Mouse (Mus musculus): ENCODE data around the gene Rasal2.

Gene Rasal2

DNA sequence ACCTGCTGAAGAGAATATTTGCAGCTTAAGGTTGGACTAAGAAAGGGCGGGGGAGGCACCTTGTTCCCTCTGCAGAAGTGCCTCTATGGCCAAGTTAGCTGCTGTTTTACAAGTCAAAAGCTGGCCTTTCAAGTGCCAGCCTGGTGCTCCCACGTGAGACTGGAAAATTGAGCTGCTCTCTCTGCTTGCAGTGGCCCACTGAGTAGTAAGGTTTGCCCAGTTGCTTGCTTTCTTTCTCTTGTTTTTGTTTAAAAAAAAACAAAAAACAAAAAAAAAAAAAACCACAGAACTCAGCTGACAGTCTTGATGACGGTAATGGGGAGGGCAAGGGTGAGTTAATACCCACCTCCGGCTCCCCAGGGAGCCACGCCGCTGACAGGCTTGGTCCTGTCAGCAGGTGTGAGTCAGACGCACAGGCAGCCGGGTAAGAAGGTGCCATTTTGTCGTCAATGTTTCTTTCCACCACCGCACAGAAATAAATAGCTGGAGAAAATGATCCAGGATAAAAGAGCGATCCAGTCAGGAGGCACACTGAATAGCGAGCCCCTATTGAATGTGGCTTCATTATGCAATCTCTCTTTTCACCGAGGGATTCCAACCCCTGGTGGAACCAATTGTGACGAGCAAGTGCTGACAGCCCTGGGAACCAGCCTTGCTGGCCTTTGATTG lies 27.7 kb upstream of the Rasal2 start:
- DNase-seq (ENCODE audit: low spot score): no peak

DNA sequence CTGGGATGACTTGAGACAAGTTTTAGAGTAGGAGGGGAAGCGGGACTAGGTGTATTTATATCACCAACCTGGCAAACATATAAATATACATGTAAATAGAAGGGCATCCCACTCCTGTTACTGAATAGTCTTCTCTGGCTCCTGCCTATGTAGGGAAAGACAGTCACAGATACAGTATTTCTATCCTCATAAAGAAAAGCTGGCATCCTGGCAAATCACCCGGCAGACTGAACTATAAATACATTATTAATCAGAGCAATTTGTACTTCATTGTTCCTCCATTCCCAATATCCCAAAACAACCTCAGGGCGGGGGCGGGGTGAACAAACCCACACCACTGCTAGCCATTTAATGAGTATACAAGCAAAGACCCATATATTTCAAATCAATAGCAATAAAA lies 26.7 kb upstream of the Rasal2 start:
- DNase-seq (ENCODE audit: low spot score): no peak

DNA sequence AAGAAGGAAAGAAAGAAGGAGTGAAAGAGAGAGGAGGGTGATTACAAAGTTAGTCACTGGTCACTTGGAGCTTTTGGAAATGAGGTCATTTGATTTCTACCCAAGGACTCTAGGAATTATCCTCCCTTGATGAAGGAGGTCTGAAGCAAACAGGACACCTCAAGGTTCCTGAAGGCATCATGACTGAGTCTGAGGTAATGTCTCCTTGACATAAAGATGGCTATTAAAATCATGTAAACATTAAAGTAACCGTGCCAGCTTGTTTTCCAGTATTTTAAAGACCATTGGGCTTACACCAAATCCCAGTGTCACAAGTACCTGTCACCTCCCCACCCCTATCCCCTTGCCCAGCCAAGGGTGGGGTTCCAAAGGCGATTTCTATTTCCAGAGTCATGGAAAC lies 25.9 kb upstream of the Rasal2 start:
- DNase-seq (ENCODE audit: low spot score): no peak

DNA sequence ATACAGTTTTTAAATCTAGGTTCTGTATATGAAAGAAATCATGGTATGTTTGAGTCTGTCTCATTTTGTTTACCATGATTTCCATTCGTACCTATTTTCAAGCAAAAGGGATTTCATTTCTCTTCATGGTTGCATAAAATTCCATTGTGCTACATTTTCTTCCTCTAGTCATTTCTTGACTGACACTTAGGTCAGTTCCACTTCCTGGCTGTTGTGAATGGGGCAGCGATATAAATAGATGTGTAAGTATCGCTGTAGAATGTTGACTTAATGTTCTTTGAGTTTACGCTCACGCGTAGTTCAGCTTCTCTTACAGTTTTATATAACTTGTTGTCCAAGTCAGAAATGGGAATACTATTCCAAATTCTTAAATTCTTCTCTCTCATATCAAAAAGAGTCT lies 23.5 kb upstream of the Rasal2 start:
- no peak for DNase-seq (ENCODE audit: low spot score)

DNA sequence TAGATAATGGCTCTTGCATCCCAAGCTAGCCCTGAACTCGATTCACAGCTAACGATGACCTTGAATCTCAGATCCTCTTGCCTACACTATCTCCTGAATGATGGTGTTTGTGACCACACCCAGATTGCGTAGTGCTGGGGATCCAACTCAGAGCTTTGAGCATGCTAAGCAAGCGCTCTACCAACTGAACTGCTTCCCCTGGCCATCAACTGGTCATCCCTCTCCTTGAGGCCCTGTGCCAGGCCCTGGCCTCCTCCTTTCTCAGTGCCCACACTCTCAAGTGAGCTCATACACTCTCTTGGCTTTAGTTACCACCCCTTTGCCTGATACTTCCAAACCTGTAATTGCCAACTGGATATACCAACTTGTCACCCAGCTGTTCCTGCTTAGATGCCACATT lies 22.0 kb upstream of the Rasal2 start:
- no peak for DNase-seq (ENCODE audit: low spot score)

DNA sequence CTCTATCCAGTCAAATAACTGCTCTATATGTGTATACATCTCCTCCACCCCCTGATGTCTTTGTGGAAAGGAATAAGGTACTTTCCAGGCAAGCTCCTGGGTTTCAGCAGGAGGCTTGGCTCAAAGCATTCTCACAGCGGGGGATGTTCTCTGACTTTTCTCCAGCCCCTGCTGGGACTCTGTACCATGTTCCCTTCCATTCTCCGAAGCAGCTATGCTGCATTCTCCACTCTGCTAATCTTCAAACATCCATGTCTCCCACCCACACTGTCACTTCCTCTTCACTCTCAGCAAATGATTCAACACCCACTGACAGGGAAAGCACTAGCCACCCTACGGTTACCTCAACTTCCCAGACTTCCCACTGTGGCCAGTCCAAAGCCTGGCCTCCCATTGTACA lies 20.9 kb upstream of the Rasal2 start:
- DNase-seq (ENCODE audit: low spot score): no peak

DNA sequence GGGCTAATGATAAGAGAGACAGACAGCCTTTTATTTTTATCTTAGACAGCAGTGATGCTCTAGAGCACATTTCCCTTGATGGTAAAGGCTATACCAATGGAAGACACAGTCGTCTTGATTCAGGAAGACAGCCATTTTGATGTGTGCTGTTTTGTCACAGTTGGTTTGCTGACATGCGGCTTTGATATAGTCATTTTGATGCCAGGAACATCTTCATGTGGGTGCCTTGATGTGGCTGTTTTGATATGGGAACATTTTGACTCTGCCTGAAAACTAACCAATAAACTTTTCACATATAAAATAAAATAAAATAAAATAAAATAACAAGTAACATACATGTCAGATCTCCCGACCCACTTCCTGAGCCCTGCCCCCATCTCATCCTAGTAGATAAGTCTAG lies 16.0 kb upstream of the Rasal2 start:
- DNase-seq (ENCODE audit: low spot score): no peak

DNA sequence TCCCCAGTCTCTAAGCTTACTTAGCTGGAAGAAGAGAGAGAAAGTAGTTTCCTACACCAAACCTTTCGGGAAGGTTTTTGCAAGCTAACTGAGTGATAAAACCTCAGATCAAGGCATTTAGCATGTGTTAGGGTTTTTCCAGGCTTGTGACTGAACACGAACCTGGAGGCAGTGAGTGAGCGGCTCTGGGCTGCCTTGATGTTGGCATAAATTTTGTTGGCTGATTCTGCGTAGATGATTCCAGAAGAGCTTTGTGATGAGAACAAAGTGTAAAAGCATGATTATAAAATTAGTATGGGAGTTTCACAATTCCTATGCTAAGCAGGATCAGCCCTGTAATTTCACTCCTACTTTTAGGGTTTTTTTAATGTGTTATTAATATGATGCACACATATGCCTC lies 15.2 kb upstream of the Rasal2 start:
- DNase-seq (ENCODE audit: low spot score): no peak

DNA sequence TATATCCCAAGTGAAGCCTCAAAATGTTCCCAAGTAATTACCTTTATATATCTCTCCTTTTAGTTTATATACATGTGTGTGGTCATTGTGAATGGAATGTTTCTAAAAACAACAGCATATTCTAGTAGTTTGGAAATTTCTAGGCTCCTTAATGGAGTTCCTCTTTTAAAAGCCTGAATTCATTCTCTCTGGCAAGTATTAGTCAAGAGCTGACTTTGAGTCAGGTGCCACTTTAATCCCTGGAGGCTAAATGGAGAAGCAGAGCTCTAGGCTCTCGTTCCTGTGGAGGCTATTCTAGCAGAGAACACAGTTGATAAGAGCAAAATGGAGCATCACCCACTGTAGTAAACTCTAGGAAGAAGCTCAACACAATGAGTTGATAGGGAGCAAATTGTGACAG lies 14.5 kb upstream of the Rasal2 start:
- DNase-seq (ENCODE audit: low spot score): no peak

DNA sequence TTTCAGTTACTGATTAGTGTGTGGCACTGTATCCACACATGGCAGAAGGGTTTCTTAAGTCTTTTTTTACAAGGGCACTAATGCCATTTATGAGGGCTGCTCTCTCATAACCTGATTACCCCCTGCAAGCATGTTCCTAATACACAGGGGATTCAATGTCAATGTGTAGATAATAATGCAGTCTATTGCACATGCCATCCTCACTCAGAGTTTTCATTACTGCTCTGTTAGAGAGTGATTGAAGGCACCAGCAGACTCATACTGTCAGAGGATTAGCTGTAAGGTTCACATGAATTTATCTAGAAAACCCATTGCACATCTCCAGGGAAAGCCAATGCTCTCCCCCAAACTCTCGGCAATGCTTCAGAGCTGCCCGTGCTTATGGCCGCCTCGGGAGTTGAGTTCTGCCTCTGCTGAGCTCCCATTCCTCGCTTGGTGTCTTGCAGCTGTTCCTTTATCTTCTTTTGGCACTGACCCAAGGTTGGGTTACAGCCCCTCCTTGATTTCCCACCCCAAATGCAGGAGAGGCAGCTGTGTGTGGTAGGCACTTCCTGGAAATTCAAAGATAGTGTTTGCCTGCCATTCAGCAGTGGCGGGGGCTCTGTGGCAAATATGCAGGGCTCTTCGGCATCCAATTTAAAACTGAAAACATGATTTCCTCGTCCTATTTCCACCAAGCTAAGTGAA lies 13.5 kb upstream of the Rasal2 start:
- no peak for DNase-seq (ENCODE audit: low spot score)

DNA sequence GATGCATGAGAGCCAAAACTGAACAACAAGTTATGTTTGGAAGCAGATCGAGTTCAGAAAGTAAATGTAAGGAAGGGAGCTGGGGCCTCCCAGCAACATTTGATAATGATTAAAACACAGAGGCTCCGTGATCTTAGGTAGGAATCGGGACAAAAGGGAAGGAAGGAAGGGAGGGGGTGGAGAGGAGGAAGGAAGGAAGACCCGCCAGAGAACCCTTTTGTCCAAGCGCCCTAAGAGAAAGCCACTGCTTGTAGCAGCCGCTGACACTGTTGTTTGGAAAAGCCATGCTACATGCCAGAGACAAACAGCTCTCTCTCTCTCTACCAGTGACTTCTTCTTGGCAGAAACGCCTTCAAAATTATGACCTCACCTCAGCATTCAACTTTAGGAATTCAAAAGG lies 5.5 kb upstream of the Rasal2 start:
- DNase-seq (ENCODE audit: low spot score): peak; percentile 67

DNA sequence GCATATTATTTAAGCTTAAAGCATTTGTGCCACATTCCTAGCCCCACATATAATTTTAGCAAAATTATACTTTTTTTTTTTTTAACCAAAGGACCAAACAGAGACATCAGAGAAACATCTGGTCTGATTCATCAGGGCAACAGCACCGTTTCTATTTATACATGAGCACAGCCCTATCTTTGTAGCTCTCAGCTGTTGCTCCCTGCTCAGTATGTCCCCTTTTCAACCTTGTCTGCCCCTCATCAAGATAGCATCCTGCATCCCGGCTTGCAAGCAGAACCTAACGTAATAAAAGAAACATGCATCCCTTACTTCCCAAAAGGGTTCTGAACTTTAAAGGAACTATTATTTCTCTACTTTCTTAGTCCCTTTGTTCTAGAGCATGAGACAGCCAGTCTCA lies 5.0 kb upstream of the Rasal2 start:
- DNase-seq (ENCODE audit: low spot score): no peak

DNA sequence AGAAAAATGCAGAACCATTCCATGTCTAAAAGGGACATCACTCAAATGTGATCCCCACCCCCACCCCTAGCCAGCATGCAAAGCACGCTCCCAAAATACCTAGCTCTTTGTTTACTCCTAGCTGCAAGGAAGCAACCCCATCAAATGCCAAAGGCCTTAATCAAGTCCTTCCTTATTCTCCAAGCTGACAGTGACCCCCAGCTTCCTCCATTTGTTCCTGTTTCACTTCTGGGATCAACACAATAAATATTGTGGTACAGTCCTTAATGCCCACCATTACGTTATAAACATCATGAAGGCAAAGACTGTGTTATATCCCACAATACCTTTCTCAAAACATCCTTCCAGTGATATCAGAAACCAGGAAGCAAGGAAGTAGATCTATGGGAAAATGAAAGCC lies 4.2 kb upstream of the Rasal2 start:
- DNase-seq (ENCODE audit: low spot score): peak; percentile 35

DNA sequence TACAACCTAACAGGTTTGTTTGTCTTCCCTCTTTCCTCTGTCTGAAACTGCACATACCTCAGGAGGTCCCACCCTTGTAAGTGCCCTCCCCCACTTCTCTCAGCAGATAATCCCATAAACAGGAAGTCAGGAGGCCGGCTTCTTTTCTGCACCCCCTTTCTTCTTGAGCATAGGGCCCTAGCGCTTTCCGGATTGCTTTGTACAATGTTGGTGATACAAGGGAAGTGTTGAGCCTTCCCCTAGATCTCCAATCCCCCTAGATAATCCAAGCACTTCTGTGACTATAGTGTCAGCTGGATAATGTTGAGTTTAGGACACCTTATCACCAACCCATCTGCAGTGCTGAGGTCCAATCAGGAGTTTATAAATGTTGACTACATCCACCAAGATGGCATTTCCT lies 3.4 kb upstream of the Rasal2 start:
- peak; percentile 19 for DNase-seq (ENCODE audit: low spot score)

DNA sequence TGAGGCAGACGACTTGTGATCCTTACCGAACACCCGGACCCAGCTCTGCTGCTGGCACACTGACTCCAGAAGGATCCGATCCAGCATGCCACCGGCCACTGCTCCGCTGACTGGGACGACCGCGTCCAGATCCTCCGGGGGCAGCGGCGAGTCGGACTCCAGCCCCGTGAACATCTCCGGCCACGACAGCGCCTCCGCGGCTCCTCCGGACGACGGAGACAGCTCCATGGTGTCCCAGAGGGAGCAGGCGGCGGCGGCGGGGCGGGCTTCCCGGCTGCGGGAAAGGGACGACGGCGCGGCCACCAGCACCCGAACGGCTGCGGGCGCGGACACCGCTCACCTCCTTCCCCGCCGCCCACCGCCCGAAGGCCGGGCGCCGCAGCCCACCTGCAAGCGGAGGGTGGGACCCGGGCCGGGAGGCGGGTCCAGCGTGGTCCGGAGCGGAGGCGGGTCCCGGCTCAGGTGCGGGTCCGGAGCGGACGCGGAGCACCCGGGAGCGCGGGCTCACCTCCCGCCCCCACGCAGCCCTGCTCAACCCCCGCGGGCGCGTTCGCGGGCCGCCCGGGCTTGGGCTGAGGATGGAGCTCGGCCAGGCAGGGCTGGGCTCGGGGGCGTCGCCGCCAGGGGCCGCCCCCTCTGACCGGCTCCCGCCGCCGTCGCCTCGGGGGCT lies 549 bp downstream of the Rasal2 start:
- peak; percentile 41 for DNase-seq (ENCODE audit: low spot score)

DNA sequence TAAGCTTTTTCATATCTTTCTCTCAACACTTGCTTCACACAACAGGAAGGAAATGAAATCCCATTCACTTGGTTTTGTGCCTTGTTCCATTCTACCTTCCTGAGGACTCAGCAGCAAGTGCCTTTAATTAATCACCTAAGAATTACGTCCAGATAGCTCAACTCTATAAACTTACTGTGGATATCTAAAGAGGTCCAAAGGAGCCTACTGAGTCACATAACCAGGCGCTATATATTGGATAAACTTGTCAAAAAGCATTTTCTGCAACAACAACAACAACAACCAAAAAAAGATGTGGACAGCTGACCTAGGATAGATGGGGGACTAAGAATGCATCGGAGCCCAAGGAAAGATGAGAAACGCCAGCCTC lies 1.1 kb downstream of the Rasal2 start:
- DNase-seq (ENCODE audit: low spot score): no peak

DNA sequence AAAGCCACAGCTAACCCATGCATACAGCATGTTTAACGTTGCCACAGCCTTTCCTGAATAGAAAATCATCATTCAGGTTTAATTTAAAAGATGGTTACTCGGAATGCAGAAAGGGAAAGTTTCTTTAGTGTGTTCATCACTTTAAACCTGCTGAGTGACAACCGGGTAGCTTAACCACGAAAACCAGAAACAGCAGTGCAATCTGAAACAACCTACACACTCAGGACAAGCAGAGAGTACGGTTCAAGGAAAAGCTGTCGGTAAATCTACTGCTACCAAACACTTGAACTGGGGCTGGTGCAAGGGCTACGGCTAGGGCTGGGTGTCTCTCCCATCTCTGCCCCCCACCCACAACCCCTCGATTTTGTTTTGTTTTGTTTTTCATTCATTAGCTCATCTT lies 1.5 kb downstream of the Rasal2 start:
- DNase-seq (ENCODE audit: low spot score): no peak

DNA sequence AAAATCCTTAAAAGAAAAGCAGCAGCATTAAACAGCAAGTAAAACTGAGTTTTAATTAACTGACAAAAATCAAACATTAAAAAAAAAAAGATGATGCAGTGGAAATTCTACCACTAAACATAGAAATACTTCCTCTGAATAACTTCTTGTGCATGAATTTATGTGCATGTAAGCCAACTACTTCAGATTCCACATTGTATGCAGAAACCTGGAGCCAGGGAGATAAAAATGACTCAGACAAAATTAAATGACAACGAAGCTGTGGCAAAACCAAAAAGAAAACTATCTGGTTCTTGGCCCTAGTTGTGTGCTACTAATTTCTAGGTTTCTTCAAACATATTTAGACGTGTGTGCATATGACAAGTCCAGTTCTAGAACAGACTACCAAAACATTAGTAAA lies 2.7 kb downstream of the Rasal2 start:
- DNase-seq (ENCODE audit: low spot score): no peak

DNA sequence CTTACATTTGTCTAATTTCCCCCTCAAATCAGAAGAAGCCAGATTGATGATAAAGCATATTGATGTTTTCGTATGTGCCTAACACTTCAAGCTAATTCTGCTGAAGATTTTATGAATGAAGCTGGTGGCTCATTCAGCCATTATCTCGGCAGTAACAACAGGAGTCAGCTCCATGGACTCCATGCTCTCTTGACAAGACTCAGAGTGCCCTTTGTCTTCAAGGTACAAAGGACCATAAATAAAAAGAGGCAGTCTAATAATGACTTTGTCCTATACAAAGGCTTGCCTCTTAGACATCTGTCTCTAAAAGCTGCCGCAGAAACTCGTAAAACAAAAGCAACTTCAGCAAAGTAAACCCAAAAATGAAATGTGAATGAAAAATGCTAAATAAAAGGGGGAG lies 24.4 kb downstream of the Rasal2 start:
- DNase-seq (ENCODE audit: low spot score): no peak

DNA sequence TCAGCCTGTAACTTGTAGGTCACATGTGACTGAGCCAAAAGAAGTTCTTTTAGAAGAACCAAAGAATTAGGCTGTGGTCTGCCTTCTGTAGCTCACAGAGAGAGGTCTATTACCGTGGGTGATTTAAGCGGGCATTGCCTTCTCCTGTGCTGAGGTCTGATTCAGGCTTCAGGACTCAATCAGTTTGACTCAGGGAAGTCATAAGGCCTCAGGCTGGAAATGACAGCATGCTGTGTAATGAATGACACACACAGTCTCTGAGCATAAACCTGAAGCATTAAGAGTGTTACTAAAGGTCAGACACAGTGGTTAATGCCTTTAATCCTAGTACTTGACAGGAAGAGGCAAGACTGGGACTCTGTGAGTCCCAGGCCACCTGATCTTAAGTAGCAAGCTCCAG lies 31.7 kb downstream of the Rasal2 start:
- no peak for DNase-seq (ENCODE audit: low spot score)

DNA sequence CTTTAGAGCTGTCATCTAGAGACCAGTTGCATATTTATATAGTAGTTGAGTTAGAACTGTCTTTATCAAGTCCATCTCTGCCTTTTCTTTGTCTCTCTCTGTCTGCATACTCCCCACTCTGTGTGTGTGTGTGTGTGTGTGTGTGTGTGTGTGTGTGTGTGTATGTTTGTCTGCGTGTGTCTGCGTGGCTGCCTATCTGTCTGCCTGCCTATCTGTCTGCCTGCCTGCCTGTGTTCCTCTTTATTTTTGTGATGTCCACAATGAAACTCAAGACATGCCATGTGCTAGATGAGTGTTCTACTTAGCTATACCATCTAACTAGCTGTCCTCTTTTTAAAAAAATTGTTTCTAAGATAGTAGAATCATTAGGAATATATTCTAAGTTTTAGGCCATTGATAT lies 42.0 kb downstream of the Rasal2 start:
- no peak for DNase-seq (ENCODE audit: low spot score)

DNA sequence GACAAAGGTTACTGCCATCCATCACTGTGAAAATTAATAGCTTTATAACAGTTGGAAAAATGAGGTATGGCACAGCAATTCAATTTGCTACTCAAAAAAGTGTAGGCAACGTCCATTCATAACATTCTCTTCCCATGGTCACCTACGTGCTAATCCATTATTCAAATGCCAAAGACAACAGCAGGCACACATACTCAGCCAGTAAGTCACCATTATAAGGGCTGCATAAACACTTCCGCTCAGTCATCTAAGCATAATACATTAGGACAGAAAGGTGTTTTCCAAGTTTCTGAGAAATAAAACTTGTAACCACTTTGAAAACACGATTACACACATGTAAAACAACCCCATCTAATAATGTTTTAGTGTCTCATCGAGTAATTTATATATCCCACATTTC lies 44.1 kb downstream of the Rasal2 start:
- no peak for DNase-seq (ENCODE audit: low spot score)

DNA sequence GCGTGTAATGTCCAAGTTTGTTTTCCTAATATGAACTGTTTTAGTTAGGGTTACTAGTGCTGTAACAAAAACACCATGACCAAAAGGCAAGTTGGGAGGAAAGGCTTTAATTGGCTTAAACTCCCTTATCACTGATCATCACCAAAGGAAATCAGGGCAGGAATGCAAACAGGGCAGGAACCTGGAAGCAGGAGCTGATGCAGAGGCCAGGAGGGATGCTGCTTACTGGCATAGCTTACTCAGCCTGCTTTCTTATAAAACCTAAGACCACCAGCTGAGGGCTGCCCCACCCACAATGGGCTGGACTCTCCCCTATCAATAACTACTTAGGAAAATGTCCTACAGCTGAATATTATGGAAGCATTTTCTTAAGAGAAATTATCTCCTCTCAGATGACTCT lies 65.7 kb downstream of the Rasal2 start:
- DNase-seq (ENCODE audit: low spot score): no peak

DNA sequence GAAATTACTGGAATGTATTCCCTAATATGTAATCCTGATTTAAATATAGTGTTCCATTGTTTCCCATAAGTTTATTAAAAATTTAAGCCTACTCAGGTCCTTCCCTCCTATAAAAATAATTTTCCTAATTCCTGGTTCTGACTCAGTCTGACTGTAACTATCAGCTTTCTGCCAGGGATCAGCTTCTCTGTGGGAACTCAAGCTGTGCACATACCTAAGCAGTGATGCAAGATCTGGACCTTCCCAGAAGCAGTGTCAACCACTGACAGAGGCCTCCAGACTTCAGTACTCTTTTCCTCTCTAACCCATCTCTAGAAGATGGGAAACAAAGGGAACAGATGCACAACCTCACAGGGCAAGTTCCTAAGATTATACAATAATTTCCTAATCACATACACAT lies 68.9 kb downstream of the Rasal2 start:
- DNase-seq (ENCODE audit: low spot score): peak; percentile 8
